Mouse (Mus musculus): ENCODE results near the gene Sucla2.

GRCm38 (mm10) chr14:73493356-73493755, 31.8 kb upstream of the Sucla2 start:
- no peak for TF ChIP-seq POLR2A (IDR thresholded peaks at IDR 0.05; ENCODE audit: borderline replicate concordance, low read depth, low read length)
- no peak for TF ChIP-seq CTCF (IDR thresholded peaks at IDR 0.05; ENCODE audit: low read depth, low read length)

All from bone marrow macrophage, adult 2 months (primary cell).